Mouse (Mus musculus) embryonic stem cell, embryonic (primary cell): ENCODE data around the gene Cacna1a.

Experiments
- CTCF ChIA-PET, 4 experiments: fragments of 300-600 bp in 2 of 4; fragments of 350-600 bp in 2 of 4; sonication (Branson Sonifier 250); formaldehyde crosslinking; loops; one replicate each; lab custom pipeline; 2022; ENCODE audit warnings: inconsistent platforms in 2 of 4; lab: Charles Lee
- POLR2A ChIA-PET, 4 experiments: fragments of 300-600 bp in 2 of 4; fragments of 350-600 bp in 2 of 4; sonication (Branson Sonifier 250); formaldehyde crosslinking; loops; one replicate each; lab custom pipeline; 2022; ENCODE audit warnings: antibody characterized with exemption in 4 of 4, inconsistent platforms in 1 of 4; lab: Charles Lee

Cacna1a gene

DNA sequence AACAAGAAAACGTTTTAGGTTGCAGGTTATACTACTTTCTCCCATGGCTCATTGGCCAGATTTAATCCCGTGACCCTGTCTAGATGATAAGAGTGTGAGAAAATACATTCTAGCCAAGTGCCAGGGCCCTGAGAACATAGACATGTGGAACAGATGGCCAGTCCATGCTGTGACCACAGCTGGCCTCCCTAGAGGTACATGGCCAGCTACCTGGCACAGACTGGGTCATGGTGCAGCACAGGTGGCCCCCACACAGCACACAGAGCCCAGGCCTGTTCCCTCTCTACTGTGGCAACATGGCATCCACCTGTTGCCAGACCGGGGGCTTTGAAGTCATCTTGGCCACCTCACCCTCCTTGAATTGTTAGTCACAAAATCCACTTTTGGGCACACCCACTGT lies 101.0 kb downstream of the Cacna1a start:
- POLR2A ChIA-PET, result no interaction called here
- CTCF ChIA-PET, result interaction anchor here in 1 of 4 experiments (0.9 kb wide), 1 partner anchor 9 kb away, joined by 3 read pairs; no protein-coding TSS in a partner anchor

DNA sequence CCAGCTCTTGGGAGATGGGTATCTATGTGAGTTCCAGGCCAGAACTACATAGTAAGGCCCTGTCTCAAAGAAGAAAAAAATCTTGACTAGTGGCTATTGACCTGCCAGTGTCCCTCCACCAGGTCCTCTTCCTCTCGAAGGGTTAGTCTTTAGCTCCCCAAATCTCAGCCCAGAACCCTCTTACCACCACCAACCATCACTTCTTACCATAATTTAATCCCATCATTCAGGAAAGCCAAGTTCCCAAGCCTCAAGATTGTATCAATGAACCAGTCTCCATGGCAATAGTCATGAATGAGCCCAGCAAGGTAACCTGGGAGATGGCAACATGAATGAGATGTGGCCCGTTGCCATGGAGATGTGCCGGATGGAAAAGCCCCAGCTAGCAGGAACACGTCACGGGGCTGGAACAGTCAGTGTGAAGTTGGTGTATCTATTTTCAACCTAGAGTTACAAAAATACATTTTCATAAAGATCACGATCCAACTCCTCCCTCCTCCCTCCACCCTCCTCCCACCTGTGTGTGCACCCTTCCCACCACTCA lies 106.4 kb downstream of the Cacna1a start:
- CTCF ChIA-PET, result no interaction called here
- POLR2A ChIA-PET, result no interaction called here

DNA sequence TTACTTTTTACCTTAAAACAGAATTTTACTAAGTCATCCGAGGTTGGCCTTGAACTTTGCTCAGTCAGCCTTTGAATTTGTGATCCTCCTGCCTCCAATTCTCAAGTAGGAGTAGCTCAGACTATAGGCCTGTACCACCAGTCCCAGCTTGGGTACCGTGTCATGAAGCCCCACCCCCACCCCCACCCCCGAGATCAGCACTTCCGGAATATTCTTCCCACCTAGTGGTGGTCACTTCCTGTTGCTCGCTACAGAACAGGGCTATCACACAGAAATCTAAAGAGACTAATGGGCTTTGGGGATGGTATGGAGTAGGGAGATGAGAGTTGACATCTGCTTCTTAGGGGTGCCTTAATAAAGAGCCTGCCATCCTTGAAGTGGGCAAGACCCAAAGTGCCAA lies 112.9 kb downstream of the Cacna1a start:
- ChIA-PET POLR2A (interaction anchor here (0.5 to 4.5 kb wide), 63 partner anchors 9 to 546 kb away, joined by 3 to 47 read pairs (median 5); partner anchors contain the start of genes Ccdc130 (in 2 of the 4), Dcaf15 (in 2 of the 4), Rfx1 (in 2 of the 4) and 4930432K21Rik (in 1 of the 4)), CTCF (interaction anchor here (0.6 to 3.7 kb wide), 21 partner anchors 8 to 315 kb away, joined by 3 to 19 read pairs (median 5); no protein-coding TSS in a partner anchor)

DNA sequence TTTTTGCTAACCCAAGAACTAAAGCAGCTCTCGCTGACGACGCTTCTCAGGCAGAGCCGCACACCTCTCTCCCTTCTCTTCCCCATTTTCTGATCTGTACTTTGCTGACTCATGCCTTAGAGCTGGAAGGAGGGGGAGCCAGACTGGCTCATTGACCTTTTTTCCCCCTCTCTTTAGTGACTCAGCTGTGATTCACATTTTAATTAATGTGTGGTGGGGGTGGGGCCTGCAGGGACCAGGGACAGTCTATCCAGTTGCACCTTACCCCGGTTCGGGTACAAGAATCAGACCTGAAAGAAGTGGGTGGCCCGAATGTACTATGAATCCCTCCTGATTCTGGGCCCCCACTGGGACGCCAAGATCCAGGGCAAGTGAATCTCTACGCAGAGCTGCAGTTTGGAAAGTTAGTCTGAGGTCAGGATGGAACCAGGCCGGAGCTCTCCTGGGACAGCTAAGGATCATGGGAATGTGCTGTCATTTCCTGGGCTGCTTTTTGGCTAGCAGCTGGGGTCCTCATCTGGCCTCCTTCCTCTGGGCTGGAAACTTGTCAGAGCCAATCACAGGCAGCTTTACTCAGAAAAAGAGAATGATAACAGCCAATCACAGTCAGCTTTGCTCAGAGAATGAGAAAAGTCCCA lies 113.5 kb downstream of the Cacna1a start:
- ChIA-PET CTCF (interaction anchor here (0.6 to 3.7 kb wide), 34 partner anchors 8 to 314 kb away, joined by 3 to 19 read pairs (median 4); partner anchors contain the start of gene Ccdc130 (in 1 of the 4)), POLR2A (interaction anchor here (0.5 to 4.5 kb wide), 120 partner anchors 8 to 547 kb away, joined by 3 to 47 read pairs (median 4); partner anchors contain the start of genes Ccdc130 (in 3 of the 4), Dcaf15 (in 2 of the 4), Rfx1 (in 2 of the 4) and 1700067K01Rik (in 1 of the 4))

DNA sequence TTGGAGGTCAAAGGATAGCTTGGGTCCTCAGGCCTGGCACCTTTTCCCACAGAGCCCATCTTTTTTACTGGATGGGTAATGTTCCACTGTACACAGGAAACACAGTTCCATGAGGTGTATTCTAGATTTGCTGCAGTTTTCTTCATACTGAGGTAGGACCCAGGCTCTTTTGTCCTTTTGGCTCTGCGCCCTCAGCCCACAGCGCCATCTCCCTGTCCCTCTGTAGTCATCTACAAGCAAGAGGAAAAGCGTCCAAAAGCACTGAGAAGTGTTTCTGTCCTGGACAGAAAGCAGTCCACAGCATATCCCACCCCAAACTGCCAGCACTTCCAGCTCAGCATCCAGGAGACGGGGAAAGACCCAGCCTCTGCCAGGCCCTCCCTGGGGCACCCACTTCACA lies 114.4 kb downstream of the Cacna1a start:
- CTCF ChIA-PET, result interaction anchor here (0.5 to 3.7 kb wide), 22 partner anchors 9 to 484 kb away, joined by 3 to 19 read pairs (median 4); partner anchors contain the start of gene Ccdc130 (in 1 of the 4)

DNA sequence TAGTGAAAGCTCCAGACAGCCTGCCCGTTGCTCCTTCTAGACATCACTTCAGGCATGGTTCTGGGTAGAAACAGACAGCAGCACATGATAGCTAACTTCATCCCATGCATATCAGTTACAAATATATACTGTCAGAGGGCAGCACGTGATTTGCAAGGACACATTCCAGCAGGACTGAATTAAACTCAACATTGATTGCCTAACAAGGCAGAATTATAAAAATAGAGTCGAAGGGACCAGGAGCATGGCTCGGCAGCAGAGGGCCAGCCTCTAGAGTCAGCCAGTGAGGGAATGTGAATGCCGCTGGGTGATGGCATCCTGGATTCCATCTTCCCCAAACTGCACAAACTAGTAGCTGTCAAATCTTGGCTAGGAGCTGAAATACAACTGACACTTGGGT lies 119.0 kb downstream of the Cacna1a start:
- ChIA-PET CTCF (interaction anchor here in 2 of 4 experiments (0.5 to 1.6 kb wide), 3 partner anchors 9 to 193 kb away, joined by 3 to 4 read pairs (median 3); no protein-coding TSS in a partner anchor), POLR2A (interaction anchor here in 3 of 4 experiments (0.6 to 1.5 kb wide), 6 partner anchors 13 to 530 kb away, joined by 3 to 7 read pairs (median 3); partner anchors contain the start of gene Tnpo2 (in 1 of the 3))

More for the DNA sequence above, 114.4 kb downstream of the Cacna1a start:
- POLR2A ChIA-PET, result interaction anchor here (0.8 to 4.5 kb wide), 77 partner anchors 9 to 627 kb away, joined by 3 to 47 read pairs (median 5); partner anchors contain the start of genes Ccdc130 (in 2 of the 4), 4930432K21Rik (in 1 of the 4), Calr (in 1 of the 4) and Cc2d1a (in 1 of the 4)

DNA sequence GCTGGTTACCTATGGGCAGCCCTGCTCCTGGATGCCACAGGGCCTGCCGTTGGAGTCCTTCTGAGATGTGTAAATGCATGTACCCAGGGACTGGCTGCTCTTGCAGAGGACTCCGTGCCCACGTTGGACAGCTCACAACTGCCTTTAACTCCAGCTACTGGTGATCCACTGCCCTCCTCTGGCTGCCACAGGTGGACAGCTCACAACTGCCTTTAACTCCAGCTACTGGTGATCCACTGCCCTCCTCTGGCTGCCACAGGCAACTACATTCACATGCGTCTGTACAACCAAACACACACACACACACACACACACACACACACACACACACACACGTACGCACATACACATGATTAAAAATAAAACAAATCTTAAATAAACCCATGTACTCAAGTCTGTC lies 121.5 kb downstream of the Cacna1a start:
- POLR2A ChIA-PET, result interaction anchor here in 3 of 4 experiments (0.6 to 2.1 kb wide), 14 partner anchors 8 to 333 kb away, joined by 3 to 11 read pairs (median 3); no protein-coding TSS in a partner anchor
- CTCF ChIA-PET, result interaction anchor here (0.6 to 4.2 kb wide), 53 partner anchors 8 to 570 kb away, joined by 3 to 22 read pairs (median 4); partner anchors contain the start of gene Ccdc130 (in 1 of the 4)

DNA sequence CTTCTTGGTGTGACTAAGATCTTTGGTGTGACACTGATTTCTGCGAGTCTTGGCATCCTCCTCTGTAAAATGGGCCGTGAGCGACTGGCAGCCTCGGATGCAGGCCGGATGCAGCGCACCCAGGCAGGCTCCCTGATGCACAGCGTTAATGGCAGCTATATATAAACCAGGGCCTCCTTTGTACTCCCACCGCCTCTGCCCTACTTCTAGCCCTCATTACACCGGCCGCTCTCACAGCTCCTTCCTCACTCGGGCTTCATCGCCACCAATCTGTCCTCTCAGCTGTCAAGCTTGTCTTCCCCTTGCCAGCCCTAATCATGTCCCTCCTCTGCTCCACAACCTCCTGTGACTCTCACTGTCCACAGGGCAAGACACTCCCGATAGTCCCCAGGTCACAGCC lies 123.4 kb downstream of the Cacna1a start:
- CTCF ChIA-PET, result interaction anchor here (0.7 to 4.2 kb wide), 6 partner anchors 9 to 149 kb away, joined by 3 to 22 read pairs (median 5); no protein-coding TSS in a partner anchor

DNA sequence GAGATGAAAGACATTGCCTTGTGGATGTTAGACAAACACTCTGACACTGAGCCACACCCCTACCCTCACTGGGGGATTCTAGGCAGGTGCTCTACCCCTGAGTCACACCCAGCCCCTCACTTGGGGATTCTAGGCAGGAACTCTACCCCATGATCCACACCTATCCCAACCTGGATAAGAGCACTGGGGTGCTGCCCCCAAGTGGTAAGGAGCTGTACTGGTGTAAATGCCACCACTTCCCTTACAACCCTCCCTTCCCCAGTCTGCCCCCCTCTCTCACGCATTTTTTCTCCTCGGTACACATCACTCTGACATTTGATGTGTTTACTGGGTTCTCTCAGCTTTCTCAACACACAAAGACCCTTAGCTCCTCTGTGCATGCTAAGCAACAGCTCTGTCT lies 125.5 kb downstream of the Cacna1a start:
- ChIA-PET POLR2A (interaction anchor here in 2 of 4 experiments (0.6 to 2.1 kb wide), 8 partner anchors 9 to 232 kb away, joined by 3 to 14 read pairs (median 3); no protein-coding TSS in a partner anchor), CTCF (interaction anchor here (0.5 to 1.9 kb wide), 40 partner anchors 8 to 615 kb away, joined by 3 to 18 read pairs (median 4); no protein-coding TSS in a partner anchor)

More for the DNA sequence above, 123.4 kb downstream of the Cacna1a start:
- POLR2A ChIA-PET, result interaction anchor here in 3 of 4 experiments (1.2 to 2.3 kb wide), 5 partner anchors 8 to 16 kb away, joined by 4 to 17 read pairs (median 6); no protein-coding TSS in a partner anchor

DNA sequence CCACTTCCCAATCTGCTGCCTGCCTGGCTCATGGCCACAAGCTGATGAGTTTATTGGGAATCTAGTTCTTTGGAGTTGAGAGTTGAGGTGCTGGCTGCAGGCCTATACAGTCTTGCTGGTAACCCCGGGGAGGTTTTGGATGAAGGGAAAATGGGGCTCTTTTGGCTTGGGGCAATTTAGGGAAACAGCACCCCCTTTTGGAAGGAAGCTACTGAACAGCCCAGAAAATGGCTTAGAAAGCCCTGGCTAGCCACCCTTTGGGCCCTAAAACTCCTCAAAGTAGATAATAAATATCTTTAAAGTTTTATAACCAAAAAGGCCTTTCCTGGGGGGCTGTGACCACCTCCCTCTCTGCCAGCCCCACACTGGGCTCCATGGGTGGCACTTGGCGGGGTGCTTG lies 129.9 kb downstream of the Cacna1a start:
- CTCF ChIA-PET, result interaction anchor here (0.5 to 1.9 kb wide), 17 partner anchors 8 to 1155 kb away, joined by 3 to 10 read pairs (median 4); no protein-coding TSS in a partner anchor
- POLR2A ChIA-PET, result interaction anchor here in 3 of 4 experiments (0.5 to 6.6 kb wide), 6 partner anchors 9 to 366 kb away, joined by 3 to 47 read pairs (median 4); no protein-coding TSS in a partner anchor

DNA sequence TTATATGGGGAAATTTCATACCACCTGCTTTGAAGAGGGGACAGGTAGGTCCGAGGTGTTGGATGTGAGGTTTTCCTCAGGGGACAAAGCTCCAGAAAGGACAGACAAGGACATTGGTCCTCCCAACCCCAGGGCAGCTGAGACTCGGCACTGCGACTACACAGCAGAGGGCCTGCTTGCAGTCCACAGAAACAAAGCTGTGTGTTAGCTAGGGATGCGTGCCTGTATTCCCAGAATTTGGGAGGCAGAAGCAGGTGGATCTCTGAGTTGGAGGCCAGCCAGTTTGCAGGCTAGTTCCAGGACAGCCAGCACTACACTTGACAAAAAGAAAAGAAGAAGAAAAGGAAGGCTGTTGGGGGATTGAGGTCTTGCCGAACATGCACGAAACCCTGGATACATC lies 130.5 kb downstream of the Cacna1a start:
- CTCF ChIA-PET, result interaction anchor here (0.6 to 2.0 kb wide), 16 partner anchors 9 to 1155 kb away, joined by 3 to 10 read pairs (median 4); no protein-coding TSS in a partner anchor

DNA sequence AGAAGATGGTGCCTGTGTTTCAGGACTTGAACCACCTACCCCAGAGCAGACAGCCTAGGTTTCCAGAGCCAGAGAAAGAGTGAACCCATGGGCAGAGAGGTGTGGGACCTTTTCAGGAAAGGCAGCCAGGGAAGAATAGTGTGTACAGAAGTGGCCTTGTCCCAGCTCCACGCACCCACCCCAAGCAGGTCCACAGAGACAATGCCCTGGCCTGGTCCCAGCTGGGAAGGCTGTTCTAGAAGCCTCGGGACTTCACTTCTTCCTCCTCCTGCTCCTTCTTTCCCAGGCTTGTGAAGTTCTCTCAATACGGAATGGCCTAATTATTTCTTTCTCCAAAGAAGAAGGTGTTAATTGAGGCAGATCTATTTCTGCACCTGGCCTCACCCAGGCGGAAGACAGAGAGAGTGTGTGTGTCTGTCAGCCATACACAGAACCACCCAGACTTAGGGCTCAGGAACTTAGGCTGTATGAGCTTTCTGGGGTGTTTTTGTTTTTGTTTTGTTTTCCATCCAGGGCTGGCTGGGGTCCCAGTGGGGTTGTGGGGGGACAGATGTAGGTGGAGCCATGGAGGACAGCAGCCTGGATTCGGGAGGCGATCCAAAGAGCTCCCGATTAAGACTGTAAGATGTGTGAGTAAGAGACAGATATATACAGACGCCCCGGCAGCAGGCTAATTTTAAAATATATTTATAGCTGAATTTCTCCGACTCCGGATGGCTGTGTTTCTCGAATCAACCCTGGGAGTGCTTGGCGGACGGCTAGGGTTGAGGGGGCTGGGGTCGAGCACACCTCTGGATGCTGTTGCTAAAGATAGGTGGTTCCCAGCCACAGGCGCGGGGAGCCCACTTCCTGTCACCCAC lies 131.8 kb downstream of the Cacna1a start:
- POLR2A ChIA-PET, result interaction anchor here (0.6 to 6.6 kb wide), 15 partner anchors 9 to 327 kb away, joined by 3 to 47 read pairs (median 4); partner anchors contain the start of gene Calr (in 1 of the 4)
- CTCF ChIA-PET, result interaction anchor here in 3 of 4 experiments (0.5 to 2.0 kb wide), 13 partner anchors 11 to 462 kb away, joined by 3 to 9 read pairs (median 4); no protein-coding TSS in a partner anchor

More for the DNA sequence above, 130.5 kb downstream of the Cacna1a start:
- POLR2A ChIA-PET, result interaction anchor here in 3 of 4 experiments (0.5 to 6.6 kb wide), 5 partner anchors 9 to 365 kb away, joined by 3 to 47 read pairs (median 5); no protein-coding TSS in a partner anchor

DNA sequence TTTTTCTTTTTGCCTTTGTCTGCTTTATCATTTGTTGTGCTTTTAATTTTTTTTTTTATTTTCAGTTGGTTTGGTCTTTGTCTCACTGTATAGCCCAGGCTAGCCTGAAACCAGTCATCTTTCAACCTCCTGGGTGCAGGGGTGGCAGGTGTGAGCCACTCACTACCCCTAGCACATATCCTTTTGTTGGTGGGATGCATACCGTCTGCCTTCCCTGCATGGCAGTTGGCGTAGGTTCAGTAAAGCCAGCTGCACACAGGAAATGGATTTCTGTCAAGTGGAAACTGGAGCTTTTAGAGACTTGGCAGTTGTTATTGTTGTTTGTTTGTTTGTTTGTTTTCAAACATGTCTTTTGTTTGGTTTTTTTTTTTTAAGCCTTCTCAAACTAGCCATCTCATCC lies 132.8 kb downstream of the Cacna1a start:
- CTCF ChIA-PET, result interaction anchor here (0.5 to 1.6 kb wide), 6 partner anchors 31 to 1300 kb away, joined by 3 to 6 read pairs (median 4); no protein-coding TSS in a partner anchor
- POLR2A ChIA-PET, result interaction anchor here (0.6 to 6.6 kb wide), 11 partner anchors 10 to 326 kb away, joined by 3 to 47 read pairs (median 6); partner anchors contain the start of gene Calr (in 1 of the 4)

DNA sequence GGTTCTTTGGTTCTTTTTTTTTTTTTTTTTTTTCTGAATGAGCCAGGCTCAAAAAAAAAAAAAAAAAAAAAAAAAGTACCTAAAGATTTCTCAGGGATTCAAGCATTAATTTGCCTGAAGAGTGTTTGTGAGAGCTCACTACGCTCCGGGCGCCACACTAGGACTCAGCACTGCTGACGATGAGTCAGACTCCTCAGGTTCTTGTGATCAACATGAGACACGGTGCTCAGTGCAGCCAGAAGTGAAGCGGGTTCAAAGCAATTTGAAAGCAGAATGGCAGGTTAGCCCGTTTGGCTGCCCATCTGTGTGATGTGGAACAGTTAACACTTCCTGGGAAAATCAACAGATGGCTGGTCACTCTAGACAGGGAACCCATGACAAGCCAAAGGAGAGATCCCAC lies 139.8 kb downstream of the Cacna1a start:
- POLR2A ChIA-PET, result interaction anchor here in 2 of 4 experiments (0.6 to 1.5 kb wide), 3 partner anchors 9 to 334 kb away, joined by 3 to 4 read pairs (median 4); no protein-coding TSS in a partner anchor

DNA sequence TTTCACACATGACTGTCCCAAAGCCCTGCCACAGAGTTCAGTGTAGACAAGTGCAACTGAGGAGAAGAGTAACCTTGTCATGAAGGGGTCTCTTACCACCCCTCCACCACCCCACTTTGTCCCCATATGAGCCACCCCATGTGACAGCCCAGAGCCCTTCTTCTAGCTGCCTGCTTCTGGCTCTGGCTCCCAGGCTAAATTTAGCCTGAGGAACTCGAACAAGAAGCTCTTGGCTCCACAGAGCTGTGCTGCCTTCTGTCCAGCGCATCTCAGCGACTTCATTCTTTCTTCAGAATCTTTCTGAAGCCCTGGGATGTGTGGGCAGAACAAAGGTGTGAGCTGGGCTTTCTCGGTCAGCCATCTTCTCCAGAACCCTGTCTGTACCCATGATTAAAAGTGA lies 141.3 kb downstream of the Cacna1a start:
- ChIA-PET CTCF (no interaction called here), POLR2A (interaction anchor here in 2 of 4 experiments (0.6 to 1.5 kb wide), 2 partner anchors 12 to 14 kb away, joined by 3 read pairs; no protein-coding TSS in a partner anchor)

More for the DNA sequence above, 139.8 kb downstream of the Cacna1a start:
- CTCF ChIA-PET, result interaction anchor here in 2 of 4 experiments (0.6 kb wide), 2 partner anchors 12 to 57 kb away, joined by 3 to 4 read pairs; no protein-coding TSS in a partner anchor

DNA sequence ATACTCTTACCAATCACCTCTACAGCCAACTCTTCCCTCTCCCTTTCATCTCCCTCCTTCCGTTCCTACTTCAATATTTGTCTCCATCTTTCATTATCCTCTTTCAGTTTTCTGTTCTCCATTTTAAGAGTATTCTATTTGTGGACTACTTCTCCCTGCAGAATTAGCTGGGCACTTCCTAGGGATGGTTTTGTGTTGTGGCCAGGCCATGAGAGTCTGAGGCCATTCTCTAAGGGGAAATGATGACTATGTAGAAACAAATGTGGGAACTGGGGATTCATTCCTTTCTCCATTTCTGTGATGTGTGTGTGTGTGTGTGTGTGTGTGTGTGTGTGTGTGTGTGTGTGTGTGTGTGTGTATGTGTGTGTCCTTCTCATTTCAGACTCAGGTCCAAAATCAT lies 144.5 kb downstream of the Cacna1a start:
- CTCF ChIA-PET, result no interaction called here
- POLR2A ChIA-PET, result interaction anchor here in 1 of 4 experiments (0.7 kb wide), 1 partner anchor 1201 kb away, joined by 3 read pairs; no protein-coding TSS in a partner anchor
